Mouse (Mus musculus): ENCODE results near the gene Klhl7. TPM values are rescaled to one million over a fixed set of nuclear protein-coding genes. Genes with fewer than 3 reads are reported as not detected.

Gene Klhl7
- polyA plus RNA-seq, 1 experiment from 2014 or later, result 19.6 TPM

- H3K9ac ChIP-seq, result no peak overlapping the region
- peaks cover 5% of the 10 kb centered on the region; the same call in 1 of the 2 replicates for H3K4me1 ChIP-seq (replicated peaks)
- H3K27me3 ChIP-seq, result no peaks in the 10 kb centered on the region
- WGBS (ENCODE audit: insufficient replicate concordance), result 58% methylated on average over 6 of the region's 6 CpGs
- no peak overlapping the region for H3K4me3 ChIP-seq (replicated peaks)
- no peak overlapping the region for H3K27ac ChIP-seq (replicated peaks)
- no peak for ATAC-seq (ENCODE audit: insufficient read depth)
- H3K9me3 ChIP-seq (replicated peaks), result no peaks in the 10 kb centered on the region
- H3K36me3 ChIP-seq (replicated peaks), result no peaks in the 10 kb centered on the region
- H3K4me2 ChIP-seq, result no peak overlapping the region
These were observed 28.4 kb upstream of the Klhl7 start for GRCm38 (mm10) chr5:24072031-24072430.

DNA sequence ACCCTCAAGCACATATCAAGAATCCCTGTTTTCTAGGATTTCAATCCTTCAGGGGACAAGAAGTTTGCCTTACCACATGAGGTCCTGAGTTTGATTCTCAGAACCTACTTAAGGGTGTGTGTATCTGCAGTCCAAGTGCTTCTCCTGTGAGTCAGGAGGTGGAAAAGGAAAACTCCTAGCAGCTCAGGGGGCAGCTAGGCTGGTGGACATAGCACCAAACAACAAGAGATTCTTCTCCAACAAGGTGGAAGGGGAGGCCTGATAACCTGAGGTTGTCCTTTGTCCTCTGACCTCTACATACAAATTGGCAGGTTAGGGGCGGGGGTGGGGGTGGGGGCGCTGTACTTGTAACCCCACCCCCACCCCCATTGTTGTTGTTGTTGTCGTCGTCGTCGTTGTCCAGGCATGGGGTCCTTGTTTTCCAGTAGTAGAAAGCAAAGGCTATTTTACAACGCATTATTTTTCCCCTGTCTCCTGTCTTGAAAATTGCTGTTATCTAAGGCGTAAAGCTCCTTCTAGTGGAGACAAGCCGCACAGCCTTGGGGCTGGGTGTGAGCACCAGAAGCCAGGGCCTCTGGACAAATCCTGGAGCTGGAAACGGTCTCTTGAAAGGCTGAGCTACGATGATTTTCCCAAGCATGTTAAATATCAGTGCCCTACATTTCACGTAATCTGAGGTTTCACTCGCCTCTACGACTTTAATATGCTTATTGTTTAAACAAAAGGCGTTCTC, 23.3 kb upstream of the Klhl7 start:
- H3K36me3 ChIP-seq (replicated peaks), result no peaks in the 10 kb centered on the region
- no peak overlapping the region for H3K9ac ChIP-seq
- H3K27ac ChIP-seq (replicated peaks), result peak overlapping the region; percentile 61
- peak overlapping the region; percentile 61 for H3K4me2 ChIP-seq
- H3K27me3 ChIP-seq, result peaks cover 17% of the 10 kb centered on the region; the same call in 1 of the 2 replicates
- no peaks in the 10 kb centered on the region for H3K9me3 ChIP-seq (replicated peaks)
- ATAC-seq (ENCODE audit: insufficient read depth), result no peak
- WGBS (ENCODE audit: insufficient replicate concordance), result 3% methylated on average over 15 of the region's 15 CpGs
- H3K4me1 ChIP-seq (replicated peaks), result 0 out of 2 replicates have a peak, but pooled peaks cover 4% of the 10 kb centered on the region
- H3K4me3 ChIP-seq (replicated peaks), result peak overlapping the region; percentile 34

- peak overlapping the region; percentile 34; the same call in 1 of the 2 replicates for H3K4me3 ChIP-seq (replicated peaks)
- H3K36me3 ChIP-seq (replicated peaks), result no peaks in the 10 kb centered on the region
- WGBS (ENCODE audit: insufficient replicate concordance), result 14% methylated on average over 7 of the region's 7 CpGs
- H3K9ac ChIP-seq, result no peak overlapping the region
- H3K27me3 ChIP-seq, result peaks cover 17% of the 10 kb centered on the region; the same call in 1 of the 2 replicates
- 0 out of 2 replicates have a peak, but pooled peaks cover 4% of the 10 kb centered on the region for H3K4me1 ChIP-seq (replicated peaks)
- no peak overlapping the region for H3K27ac ChIP-seq (replicated peaks)
- no peaks in the 10 kb centered on the region for H3K9me3 ChIP-seq (replicated peaks)
- H3K4me2 ChIP-seq, result peak overlapping the region; percentile 61
- ATAC-seq (ENCODE audit: insufficient read depth), result no peak
These were observed 22.6 kb upstream of the Klhl7 start for GRCm38 (mm10) chr5:24077739-24078306.

GRCm38 (mm10) chr5:24078420-24079179, 21.8 kb upstream of the Klhl7 start:
- no peak for ATAC-seq (ENCODE audit: insufficient read depth)
- 71% methylated on average over 7 of the region's 7 CpGs for WGBS (ENCODE audit: insufficient replicate concordance)
- H3K9me3 ChIP-seq (replicated peaks), result no peaks in the 10 kb centered on the region

GRCm38 (mm10) chr5:24080826-24081225, 19.6 kb upstream of the Klhl7 start:
- Histone ChIP-seq H3K9me3 (replicated peaks) (no peaks in the 10 kb centered on the region), H3K4me2 (no peak overlapping the region), H3K27ac (replicated peaks) (no peak overlapping the region), H3K36me3 (replicated peaks) (no peaks in the 10 kb centered on the region), H3K27me3 (peaks cover 22% of the 10 kb centered on the region; the same call in 1 of the 2 replicates), H3K4me1 (replicated peaks) (0 out of 2 replicates have a peak, but pooled peaks cover 4% of the 10 kb centered on the region), H3K9ac (no peak overlapping the region), H3K4me3 (replicated peaks) (no peak overlapping the region)
- ATAC-seq (ENCODE audit: insufficient read depth), result no peak
- 53% methylated on average over 6 of the region's 6 CpGs for WGBS (ENCODE audit: insufficient replicate concordance)

More at GRCm38 (mm10) chr5:24078420-24079179, 21.8 kb upstream of the Klhl7 start:
- 0 out of 2 replicates have a peak, but pooled peaks cover 4% of the 10 kb centered on the region for H3K4me1 ChIP-seq (replicated peaks)
- H3K9ac ChIP-seq, result no peak overlapping the region
- H3K27ac ChIP-seq (replicated peaks), result no peak overlapping the region
- peaks cover 20% of the 10 kb centered on the region; the same call in 1 of the 2 replicates for H3K27me3 ChIP-seq
- peak overlapping the region; percentile 38; the same call in 1 of the 2 replicates for H3K4me2 ChIP-seq
- H3K4me3 ChIP-seq (replicated peaks), result no peak overlapping the region
- H3K36me3 ChIP-seq (replicated peaks), result no peaks in the 10 kb centered on the region

DNA sequence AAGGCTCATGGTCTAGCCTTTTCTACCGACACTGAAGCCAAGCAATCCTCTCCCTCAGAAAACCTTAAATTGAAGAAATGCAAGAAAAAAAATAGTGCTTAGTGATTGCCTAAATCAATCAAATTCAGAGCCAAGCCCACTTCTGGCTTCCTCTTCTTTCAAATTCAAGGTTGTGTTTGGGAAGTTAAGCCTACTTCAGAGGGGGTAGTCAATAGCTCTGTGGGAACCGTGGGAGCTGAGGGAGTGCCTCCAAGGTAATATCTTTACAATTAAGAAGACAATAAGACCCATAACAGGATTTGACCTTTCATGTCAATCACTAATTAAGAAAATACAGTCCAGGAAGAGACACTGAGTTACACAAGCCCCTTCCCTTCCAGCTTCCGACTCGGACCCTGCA, 15.6 kb upstream of the Klhl7 start:
- Histone ChIP-seq H3K27ac (replicated peaks) (no peak overlapping the region), H3K4me2 (no peak overlapping the region), H3K9me3 (replicated peaks) (no peaks in the 10 kb centered on the region), H3K4me1 (replicated peaks) (no peaks in the 10 kb centered on the region), H3K27me3 (peaks cover 16% of the 10 kb centered on the region), H3K9ac (no peak overlapping the region), H3K36me3 (replicated peaks) (no peaks in the 10 kb centered on the region), H3K4me3 (replicated peaks) (no peak overlapping the region)
- no peak for ATAC-seq (ENCODE audit: insufficient read depth)
- WGBS (ENCODE audit: insufficient replicate concordance), result 64% methylated on average over 4 of the region's 4 CpGs

DNA sequence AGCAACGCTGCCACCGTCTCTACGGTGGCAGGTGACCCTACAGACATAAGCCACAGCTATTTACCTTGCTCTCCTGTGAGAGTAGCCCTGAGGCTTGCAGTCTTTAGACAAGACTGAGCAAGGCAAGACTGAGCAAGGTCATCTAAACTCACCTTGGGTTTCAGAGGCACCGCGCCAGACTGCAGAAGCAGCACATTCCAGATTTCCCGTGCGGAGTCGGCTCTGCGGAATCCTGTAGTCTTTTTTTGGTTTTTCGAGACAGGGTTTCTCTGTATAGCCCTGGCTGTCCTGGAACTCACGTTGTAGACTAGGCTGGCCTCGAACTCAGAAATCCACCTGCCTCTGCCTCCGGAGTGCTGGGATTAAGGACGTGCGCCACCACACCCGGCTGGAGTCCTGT, 14.2 kb upstream of the Klhl7 start:
- no peak overlapping the region for H3K27ac ChIP-seq (replicated peaks)
- no peaks in the 10 kb centered on the region for H3K36me3 ChIP-seq (replicated peaks)
- no peak overlapping the region for H3K9ac ChIP-seq
- no peak overlapping the region for H3K4me3 ChIP-seq (replicated peaks)
- H3K9me3 ChIP-seq (replicated peaks), result no peaks in the 10 kb centered on the region
- H3K4me1 ChIP-seq (replicated peaks), result no peaks in the 10 kb centered on the region
- WGBS (ENCODE audit: insufficient replicate concordance), result 79% methylated on average over 16 of the region's 16 CpGs
- ATAC-seq (ENCODE audit: insufficient read depth), result no peak
- H3K27me3 ChIP-seq, result peaks cover 9% of the 10 kb centered on the region
- H3K4me2 ChIP-seq, result no peak overlapping the region

DNA sequence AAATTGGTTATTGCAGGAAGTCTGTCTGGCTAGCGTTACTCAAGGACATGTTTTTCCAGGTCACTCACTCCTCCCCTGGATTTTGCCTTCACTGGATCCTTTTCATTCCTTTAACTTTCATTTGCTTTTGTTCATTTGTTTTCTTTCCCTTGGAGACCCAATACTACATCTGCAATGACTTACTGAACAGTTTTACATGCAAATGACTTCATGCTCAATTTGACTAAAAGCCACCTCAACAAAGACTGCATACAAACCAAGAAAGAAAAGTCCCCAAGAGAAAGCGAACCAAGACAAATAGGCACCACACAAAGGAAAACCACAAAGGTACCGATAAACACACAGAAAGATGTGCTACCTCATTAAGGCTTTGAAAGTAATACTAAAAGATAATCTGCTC, 13.5 kb upstream of the Klhl7 start:
- H3K4me3 ChIP-seq (replicated peaks), result no peak overlapping the region
- 52% methylated on average over 3 of the region's 3 CpGs for WGBS (ENCODE audit: insufficient replicate concordance)
- H3K9me3 ChIP-seq (replicated peaks), result no peaks in the 10 kb centered on the region
- no peak overlapping the region for H3K9ac ChIP-seq
- peaks cover 9% of the 10 kb centered on the region for H3K27me3 ChIP-seq
- no peak overlapping the region for H3K4me2 ChIP-seq
- no peaks in the 10 kb centered on the region for H3K4me1 ChIP-seq (replicated peaks)
- H3K36me3 ChIP-seq (replicated peaks), result no peaks in the 10 kb centered on the region
- no peak overlapping the region for H3K27ac ChIP-seq (replicated peaks)
- ATAC-seq (ENCODE audit: insufficient read depth), result no peak

DNA sequence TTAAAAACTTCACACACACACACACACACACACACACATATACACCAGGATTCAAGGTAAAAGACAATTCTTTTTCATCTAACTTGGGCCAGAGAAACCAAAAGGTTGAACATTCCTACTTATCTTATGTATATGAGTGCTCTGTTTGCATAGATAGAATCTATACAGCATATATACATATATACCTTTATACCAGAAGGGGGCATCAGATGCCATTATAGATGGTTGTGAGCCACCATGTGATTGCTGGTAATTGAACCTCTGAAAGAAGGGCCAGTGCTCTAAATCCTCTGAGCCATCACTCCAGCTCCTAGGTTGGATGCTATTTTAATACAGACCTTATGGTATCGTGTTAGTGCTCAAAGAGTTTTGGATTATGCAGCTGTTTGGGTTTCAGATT, 12.0 kb upstream of the Klhl7 start:
- Histone ChIP-seq H3K4me3 (replicated peaks) (no peak overlapping the region), H3K9me3 (replicated peaks) (no peaks in the 10 kb centered on the region), H3K9ac (no peak overlapping the region), H3K36me3 (replicated peaks) (no peaks in the 10 kb centered on the region), H3K27me3 (peaks cover 8% of the 10 kb centered on the region; the same call in 1 of the 2 replicates), H3K4me2 (no peak overlapping the region), H3K4me1 (replicated peaks) (no peaks in the 10 kb centered on the region), H3K27ac (replicated peaks) (no peak overlapping the region)
- no peak for ATAC-seq (ENCODE audit: insufficient read depth)
- WGBS (ENCODE audit: insufficient replicate concordance), result 70% methylated on average over 1 of the region's 1 CpGs

- no peaks in the 10 kb centered on the region for H3K36me3 ChIP-seq (replicated peaks)
- H3K4me2 ChIP-seq, result no peak overlapping the region
- H3K9me3 ChIP-seq (replicated peaks), result no peaks in the 10 kb centered on the region
- no peak for ATAC-seq (ENCODE audit: insufficient read depth)
- no peak overlapping the region for H3K4me3 ChIP-seq (replicated peaks)
- H3K27ac ChIP-seq (replicated peaks), result no peak overlapping the region
- no peaks in the 10 kb centered on the region for H3K4me1 ChIP-seq (replicated peaks)
- no peak overlapping the region for H3K9ac ChIP-seq
- WGBS (ENCODE audit: insufficient replicate concordance), result 53% methylated on average over 3 of the region's 3 CpGs
- H3K27me3 ChIP-seq, result no peaks in the 10 kb centered on the region; the same call in 1 of the 2 replicates
These were observed 7.9 kb upstream of the Klhl7 start for GRCm38 (mm10) chr5:24092496-24092895.

- Histone ChIP-seq H3K9me3 (replicated peaks) (no peaks in the 10 kb centered on the region), H3K4me2 (no peak overlapping the region), H3K4me3 (replicated peaks) (no peak overlapping the region), H3K9ac (no peak overlapping the region), H3K27ac (replicated peaks) (no peak overlapping the region), H3K4me1 (replicated peaks) (peaks cover 5% of the 10 kb centered on the region), H3K27me3 (peaks cover 4% of the 10 kb centered on the region; the same call in 1 of the 2 replicates), H3K36me3 (replicated peaks) (no peaks in the 10 kb centered on the region)
- ATAC-seq (ENCODE audit: insufficient read depth), result no peak
- 66% methylated on average over 6 of the region's 6 CpGs for WGBS (ENCODE audit: insufficient replicate concordance)
These were observed 5.0 kb upstream of the Klhl7 start for GRCm38 (mm10) chr5:24095393-24095792.

Data from liver, embryonic 15.5 days (tissue).